Mouse (Mus musculus) CD4-positive, CD25-positive, alpha-beta regulatory T cell, adult 2 months (primary cell): ENCODE measurements around the gene Gm21977.
"Not testable (repeated sequence)": the region's sequence is repeated elsewhere in the genome, so short reads cannot be mapped to it uniquely, and the experiment has no call there.

Experiments
- DNase-seq: peaks from one replicate; pipeline ENCODE4 v3.0.0-alpha.2; 2012; ENCODE audit warnings: low read depth, low spot score

The Gm21977 gene

DNA sequence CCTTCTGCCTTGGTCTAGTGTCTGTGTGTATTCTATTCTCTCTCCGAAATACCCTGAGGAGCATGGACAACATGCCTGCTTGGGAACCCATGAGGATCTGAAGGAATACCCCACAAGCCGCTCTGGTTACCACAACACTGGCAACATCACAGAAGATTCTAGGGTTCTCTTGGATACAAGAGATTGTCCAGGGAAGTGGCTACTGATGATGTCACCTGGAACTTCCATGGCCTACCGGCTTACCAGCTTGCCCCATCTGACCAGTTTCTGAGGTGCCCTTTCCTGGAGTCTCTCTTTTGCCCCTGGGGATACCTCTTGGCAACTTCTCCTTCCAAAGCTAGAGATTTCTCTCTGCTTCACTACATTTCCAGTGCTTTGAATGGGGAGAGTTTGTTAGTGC, at the start of gene Gm21977:
Gm21977 (minus strand) TSS at position 101 of the 400 bp plus-strand sequence.
- DNase-seq = not testable (repeated sequence)
